Comparison of ENCODE assay signal across 15 mouse cellular contexts in the genomic region with DNA sequence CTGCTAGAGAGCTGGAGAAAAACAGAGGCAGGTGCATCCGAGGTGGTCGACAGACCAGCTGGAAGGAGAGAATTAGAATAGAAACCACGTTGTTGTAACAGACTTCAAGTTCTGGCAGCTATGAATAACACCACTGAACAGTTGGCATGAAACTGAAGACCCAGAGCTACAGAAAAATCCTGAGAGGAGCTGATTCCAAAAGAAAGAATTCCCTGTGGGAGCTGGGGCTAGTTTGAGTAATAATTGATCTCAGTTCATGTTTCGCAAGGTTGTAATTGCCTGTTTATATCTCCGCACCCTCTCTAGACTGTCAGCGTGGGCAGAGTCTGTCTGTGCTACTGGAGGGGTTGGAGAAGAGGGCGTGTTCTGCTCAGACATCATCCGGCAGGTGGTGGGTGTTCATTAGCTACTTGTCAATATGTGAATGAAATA.
DNase-seq lines count a peak whose midpoint lies in the region; ATAC-seq and TF ChIP-seq lines count a peak whose summit lies in the region.
"Had no signal": no experiment of that assay in that cellular context is flagged by ENCODE, and none has a peak within 500 bp of the region (broad histone marks: within the 10 kb centered on the region; RNA-seq: fewer than 3 reads in every experiment).

No protein-coding gene starts in this region.

- peak overlapping the region; percentile 48; the same call in 1 of the 2 replicates for H3K27ac ChIP-seq in hindbrain, postnatal 0 days
- no peak overlapping the region for H3K27ac ChIP-seq in hindbrain, embryonic 13.5 days
- H3K27ac ChIP-seq: hindbrain, embryonic 15.5 days; limb, embryonic 12.5 days; midbrain, embryonic 10.5 days had no signal

- WGBS in hindbrain, postnatal 0 days: 54% methylated on average over 8 of the region's 8 CpGs
- 65% methylated on average over 8 of the region's 8 CpGs for WGBS in hindbrain, embryonic 13.5 days

- no peak overlapping the region for H3K9ac ChIP-seq in hindbrain, postnatal 0 days (replicated peaks; ENCODE audit: low read length)
- no peak overlapping the region for H3K9ac ChIP-seq in hindbrain, embryonic 13.5 days
- H3K9ac ChIP-seq: hindbrain, embryonic 15.5 days; limb, embryonic 12.5 days had no signal

- no peaks in the 10 kb centered on the region for H3K27me3 ChIP-seq in hindbrain, postnatal 0 days (ENCODE audit: insufficient read depth, low read length)
- H3K27me3 ChIP-seq in hindbrain, embryonic 13.5 days: no peaks in the 10 kb centered on the region
- H3K27me3 ChIP-seq: hindbrain, embryonic 15.5 days; limb, embryonic 12.5 days had no signal

- H3K4me1 ChIP-seq in hindbrain, postnatal 0 days (ENCODE audit: insufficient read depth, low read length): peaks cover 6% of the 10 kb centered on the region; the same call in 1 of the 2 replicates
- peaks cover 12% of the 10 kb centered on the region; the same call in 1 of the 2 replicates for H3K4me1 ChIP-seq in hindbrain, embryonic 13.5 days (replicated peaks)
- H3K4me1 ChIP-seq: limb, embryonic 12.5 days; midbrain, embryonic 10.5 days had no signal

- no peak overlapping the region for H3K4me3 ChIP-seq in hindbrain, postnatal 0 days (ENCODE audit: low read length)
- H3K4me3 ChIP-seq in hindbrain, embryonic 13.5 days: no peak overlapping the region
- H3K4me3 ChIP-seq: hindbrain, embryonic 15.5 days; limb, embryonic 12.5 days; midbrain, embryonic 10.5 days had no signal

- peak; percentile 31 for DNase-seq in hindbrain, postnatal 0 days (ENCODE audit: low spot score)
- DNase-seq in right cerebral cortex, adult 18-20 months: peak; percentile 33
- DNase-seq in right cerebral cortex, postnatal 14 days: no peak
- peak; percentile 8 for DNase-seq in gonadal fat pad, adult 2 months (ENCODE audit: low read depth)
- peak; percentile 30 for DNase-seq in right cerebral cortex, postnatal 25 days
- no peak for DNase-seq in urinary bladder, postnatal 25 days (ENCODE audit: low spot score)
- no peak for DNase-seq in kidney, adult 18-20 months
- DNase-seq: adrenal gland, adult 2 months; gastrocnemius, postnatal 14 days; kidney, postnatal 14 days had no signal

- H3K4me2 ChIP-seq in hindbrain, postnatal 0 days (ENCODE audit: low read depth, low read length): no peak overlapping the region
- H3K4me2 ChIP-seq in hindbrain, embryonic 13.5 days: no peak overlapping the region
- H3K4me2 ChIP-seq: hindbrain, embryonic 15.5 days; limb, embryonic 12.5 days had no signal

- ATAC-seq in hindbrain, postnatal 0 days: no peak
- ATAC-seq in hindbrain, embryonic 13.5 days (ENCODE audit: low FRiP score): no peak
- ATAC-seq: lung, postnatal 0 days had no signal

- TF ChIP-seq CTCF in hindbrain, postnatal 0 days (IDR thresholded peaks at IDR 0.05; ENCODE audit: low read depth): no peak

- H3K9me3 ChIP-seq in hindbrain, postnatal 0 days (ENCODE audit: low read length): no peaks in the 10 kb centered on the region
- H3K9me3 ChIP-seq in hindbrain, embryonic 13.5 days: no peaks in the 10 kb centered on the region
- H3K9me3 ChIP-seq: hindbrain, embryonic 15.5 days; limb, embryonic 12.5 days; midbrain, embryonic 10.5 days had no signal

- H3K36me3 ChIP-seq in hindbrain, postnatal 0 days (ENCODE audit: insufficient read depth, low read length): no peaks in the 10 kb centered on the region
- H3K36me3 ChIP-seq in hindbrain, embryonic 13.5 days: no peaks in the 10 kb centered on the region
- H3K36me3 ChIP-seq: hindbrain, embryonic 15.5 days; limb, embryonic 12.5 days; midbrain, embryonic 10.5 days had no signal

Comparison
In these comparisons a context has a peak if more than half of its experiments do, and no peak if none do; other contexts are left out.
1. DNase-seq: peak in hindbrain, postnatal 0 days (single experiment), right cerebral cortex, adult 18-20 months (single experiment), gonadal fat pad, adult 2 months (single experiment) and right cerebral cortex, postnatal 25 days (single experiment); none in right cerebral cortex, postnatal 14 days (single experiment), urinary bladder, postnatal 25 days (single experiment) and kidney, adult 18-20 months (single experiment).